Mouse (Mus musculus) E14TG2a.4 (cell line): ENCODE measurements around the gene 4931428F04Rik.
A peak's percentile ranks its signal among the peaks of the same experiment; 100 is the strongest.
"Not testable (repeated sequence)": the region's sequence is repeated elsewhere in the genome, so short reads cannot be mapped to it uniquely, and the experiment has no call there.

Experiments used
- H3K27me3 ChIP-seq: 2 replicates; pipeline ENCODE4 v1.6.1; 2014; ENCODE audit warnings: low read length, control low read depth; ENCODE audit not compliant: insufficient read depth
- H3K36me3 ChIP-seq: 2 replicates; pipeline ENCODE4 v1.6.1; 2014; ENCODE audit warnings: low read length, control low read depth; ENCODE audit not compliant: insufficient read depth
- H3K4me1 ChIP-seq: replicated peaks from 2 replicates; pipeline ENCODE4 v1.6.1; 2014; ENCODE audit warnings: low read depth, low read length, control low read depth
- H3K4me3 ChIP-seq: replicated peaks from 2 replicates; pipeline ENCODE4 v1.5.1; 2014; ENCODE audit warnings: mild to moderate bottlenecking, low read length
- H3K9me3 ChIP-seq: 2 replicates; pipeline ENCODE4 v1.6.1; 2014; ENCODE audit warnings: low read length, control low read depth
- CTCF ChIP-seq: conservative IDR thresholded peaks from 2 replicates; pipeline ENCODE4 v1.5.1; 2014; ENCODE audit warnings: low read length
- NANOG ChIP-seq: IDR thresholded peaks from 2 replicates; pipeline ENCODE4 v1.6.1; 2014; ENCODE audit warnings: borderline replicate concordance, low read length, mixed read lengths
- POU5F1 ChIP-seq: IDR thresholded peaks from 2 replicates; pipeline ENCODE4 v1.6.1; 2014; ENCODE audit warnings: low read length, borderline replicate concordance

The 4931428F04Rik gene

DNA sequence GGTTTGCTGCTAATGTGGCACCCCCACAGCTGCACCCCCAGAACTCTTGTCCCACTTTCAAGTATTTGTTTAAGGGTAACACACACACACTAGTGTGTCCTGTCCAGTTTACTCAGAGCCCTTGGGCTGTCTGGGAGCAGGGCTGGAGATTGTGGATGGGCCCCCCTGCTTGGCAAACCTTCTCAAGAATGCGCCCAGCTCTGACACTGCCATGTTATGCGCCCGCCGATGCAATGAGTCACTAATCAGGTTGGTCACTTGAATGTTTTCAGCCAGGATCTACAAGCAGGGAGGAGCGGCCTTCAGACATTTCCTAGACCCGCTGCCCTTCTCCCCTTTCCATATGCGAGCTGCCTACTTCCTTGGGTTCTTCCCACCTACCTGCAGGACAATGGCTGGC, 2.8 kb upstream of the 4931428F04Rik start:
- no peaks in the 10 kb centered on the region for H3K9me3 ChIP-seq
- H3K36me3 ChIP-seq, result no peaks in the 10 kb centered on the region
- no peak for TF ChIP-seq CTCF
- TF ChIP-seq NANOG, result no peak
- no peak for TF ChIP-seq POU5F1
- peaks cover 26% of the 10 kb centered on the region for H3K27me3 ChIP-seq
- H3K4me1 ChIP-seq, result peaks cover 77% of the 10 kb centered on the region
- H3K4me3 ChIP-seq, result peak overlapping the region; percentile 79

- not testable (repeated sequence) for H3K9me3 ChIP-seq, H3K4me3 ChIP-seq
Measured at GRCm38 (mm10) chr8:105291802-105292201, 2.1 kb upstream of the 4931428F04Rik start.

DNA sequence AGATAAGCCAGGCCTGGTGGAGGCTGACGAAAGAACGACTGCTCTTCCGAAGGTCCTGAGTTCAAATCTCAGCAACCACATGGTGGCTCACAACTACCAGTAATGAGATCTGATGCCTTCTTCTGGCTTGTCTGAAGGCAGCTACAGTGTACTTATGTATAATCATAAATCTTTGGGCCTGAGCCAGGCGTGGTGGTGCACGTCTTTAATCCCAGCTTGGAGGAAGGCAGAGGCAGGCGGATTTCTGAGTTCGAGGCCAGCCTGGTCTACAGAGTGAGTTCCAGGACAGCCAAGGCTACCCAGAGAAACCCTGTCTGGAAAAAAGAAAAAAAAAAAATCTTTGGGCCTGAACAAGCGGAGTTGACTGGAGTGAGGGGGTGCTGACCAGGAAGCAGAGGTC, 1.7 kb upstream of the 4931428F04Rik start:
- Histone ChIP-seq H3K4me1 (peaks cover 73% of the 10 kb centered on the region), H3K27me3 (peaks cover 30% of the 10 kb centered on the region)
- H3K9me3 ChIP-seq, H3K36me3 ChIP-seq, H3K4me3 ChIP-seq: not testable (repeated sequence)

More at GRCm38 (mm10) chr8:105291802-105292201, 2.1 kb upstream of the 4931428F04Rik start:
- Histone ChIP-seq H3K27me3 (peaks cover 27% of the 10 kb centered on the region), H3K4me1 (peaks cover 73% of the 10 kb centered on the region)
- not testable (repeated sequence) for H3K36me3 ChIP-seq

DNA sequence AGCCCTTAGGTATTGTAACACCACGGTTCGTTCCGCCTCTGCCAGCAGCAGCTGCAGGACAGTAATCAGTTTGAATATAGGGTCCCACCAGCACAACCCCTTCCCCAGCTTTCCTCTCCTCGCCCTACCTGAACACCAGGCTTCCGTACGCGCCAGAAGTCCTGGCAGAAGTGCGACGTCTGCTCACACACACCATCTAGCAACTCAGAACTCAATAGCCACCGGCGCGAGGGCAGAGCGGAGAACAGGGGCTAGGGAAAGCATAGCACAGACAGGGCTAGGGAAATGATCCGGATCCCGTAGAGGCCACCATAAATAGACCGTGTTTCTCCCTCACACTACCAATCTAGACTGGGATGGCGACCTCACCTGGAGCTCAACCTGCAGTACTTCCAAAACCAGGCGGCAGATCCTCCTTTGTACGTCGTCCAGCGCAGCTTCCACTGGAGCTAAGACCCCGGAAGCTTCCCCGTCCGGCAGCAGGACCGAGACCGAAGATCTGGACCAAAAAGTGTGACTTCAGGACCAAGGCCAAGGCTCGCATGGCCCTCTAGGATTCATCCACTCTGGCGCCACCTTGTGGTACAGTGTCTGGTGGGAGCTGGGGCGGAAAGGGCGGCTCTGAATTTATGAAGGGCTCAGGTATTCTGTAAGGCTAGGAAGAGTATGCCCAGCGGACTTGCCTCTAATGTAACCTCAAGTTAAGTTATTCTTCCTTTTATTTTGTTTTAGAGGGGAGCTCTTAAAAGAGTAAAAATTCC, 1.1 kb upstream of the 4931428F04Rik start:
- TF ChIP-seq CTCF (peak; percentile 94), NANOG (no peak)
- Histone ChIP-seq H3K9me3 (no peaks in the 10 kb centered on the region), H3K4me1 (peaks cover 73% of the 10 kb centered on the region), H3K27me3 (peaks cover 34% of the 10 kb centered on the region), H3K36me3 (peaks cover 3% of the 10 kb centered on the region; the same call in 1 of the 2 replicates), H3K4me3 (peak overlapping the region; percentile 87)

DNA sequence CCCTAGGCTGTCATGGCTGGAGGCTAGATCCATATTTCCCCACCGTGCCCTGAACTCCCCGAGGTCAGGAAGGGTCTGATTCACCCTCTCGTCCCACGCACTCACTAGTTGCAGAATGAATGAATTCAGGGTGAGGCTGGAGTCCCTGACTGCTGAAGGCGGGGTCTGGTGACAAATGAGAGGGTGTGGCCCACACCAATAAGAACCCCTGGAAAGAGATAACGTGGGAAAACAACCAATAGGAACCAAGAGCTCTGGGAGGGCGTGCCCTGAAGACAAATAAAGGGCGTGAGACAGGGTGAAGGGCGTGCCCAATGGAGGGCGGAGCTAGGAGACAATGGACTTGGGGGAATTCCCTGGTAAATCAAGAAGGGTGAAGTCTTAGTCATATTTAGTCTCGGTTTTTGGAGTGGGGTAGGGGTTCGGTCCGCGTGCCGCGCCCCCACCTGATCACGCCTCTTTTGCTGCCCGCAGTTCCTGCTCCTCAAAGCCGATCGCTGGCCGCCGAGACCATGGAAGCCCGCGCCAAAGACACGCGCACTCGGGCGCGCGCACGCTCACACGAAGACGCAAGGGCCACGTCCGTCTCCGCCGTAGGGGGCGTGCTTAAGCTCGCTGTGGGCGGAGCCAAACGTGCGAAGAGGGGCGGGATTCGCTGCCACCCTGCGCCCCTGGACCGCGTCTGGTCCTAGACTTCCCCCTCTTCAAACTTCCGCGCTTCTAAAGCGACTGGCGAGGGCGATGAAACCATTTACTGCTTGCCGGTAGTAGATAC, 519 bp downstream of the 4931428F04Rik start:
- peaks cover 67% of the 10 kb centered on the region for H3K4me1 ChIP-seq
- H3K36me3 ChIP-seq, result peaks cover 15% of the 10 kb centered on the region
- H3K9me3 ChIP-seq, result no peaks in the 10 kb centered on the region
- peak overlapping the region; percentile 87 for H3K4me3 ChIP-seq
- no peak for TF ChIP-seq NANOG
- no peak for TF ChIP-seq CTCF
- no peak for TF ChIP-seq POU5F1
- H3K27me3 ChIP-seq, result peaks cover 48% of the 10 kb centered on the region

GRCm38 (mm10) chr8:105288231-105288630, 1.4 kb downstream of the 4931428F04Rik start:
- no peak for TF ChIP-seq NANOG
- H3K27me3 ChIP-seq, result peaks cover 45% of the 10 kb centered on the region
- H3K4me3 ChIP-seq, result peak overlapping the region; percentile 87; the same call in 1 of the 2 replicates
- H3K9me3 ChIP-seq, result no peaks in the 10 kb centered on the region
- peaks cover 64% of the 10 kb centered on the region for H3K4me1 ChIP-seq
- H3K36me3 ChIP-seq, result peaks cover 15% of the 10 kb centered on the region

GRCm38 (mm10) chr8:105286907-105287306, 2.8 kb downstream of the 4931428F04Rik start:
- Histone ChIP-seq H3K9me3 (no peaks in the 10 kb centered on the region), H3K36me3 (peaks cover 20% of the 10 kb centered on the region), H3K4me3 (no peak overlapping the region), H3K27me3 (peaks cover 46% of the 10 kb centered on the region), H3K4me1 (peaks cover 63% of the 10 kb centered on the region)
- TF ChIP-seq NANOG (no peak), CTCF (0 out of 2 replicates have a peak, but pooled peaks have one; percentile 15)

- H3K27me3 ChIP-seq, result peaks cover 53% of the 10 kb centered on the region
- TF ChIP-seq POU5F1 (no peak), NANOG (no peak), CTCF (no peak)
- H3K9me3 ChIP-seq, result no peaks in the 10 kb centered on the region
- H3K4me3 ChIP-seq, result 0 out of 2 replicates have a peak overlapping the region, but pooled peaks have one; percentile 20
- peaks cover 31% of the 10 kb centered on the region for H3K36me3 ChIP-seq
- H3K4me1 ChIP-seq, result peaks cover 67% of the 10 kb centered on the region
Measured at GRCm38 (mm10) chr8:105285514-105285913, 4.2 kb downstream of the 4931428F04Rik start.

GRCm38 (mm10) chr8:105283074-105283473, 6.6 kb downstream of the 4931428F04Rik start:
- H3K36me3 ChIP-seq, result peaks cover 38% of the 10 kb centered on the region
- TF ChIP-seq CTCF, result peak; percentile 91
- TF ChIP-seq NANOG, result no peak
- TF ChIP-seq POU5F1, result no peak

More at GRCm38 (mm10) chr8:105283074-105283473, 6.6 kb downstream of the 4931428F04Rik start:
- Histone ChIP-seq H3K4me1 (peaks cover 62% of the 10 kb centered on the region), H3K9me3 (no peaks in the 10 kb centered on the region), H3K4me3 (peak overlapping the region; percentile 67), H3K27me3 (peaks cover 68% of the 10 kb centered on the region)
